Mouse (Mus musculus) intestine, embryonic 16.5 days (tissue): Measurements from ENCODE around the gene Actn2. TPM values are rescaled to one million over a fixed set of nuclear protein-coding genes. Genes with fewer than 3 reads are reported as not detected.

Experiments
- ATAC-seq: fragments of 200-750 bp; cut with Nextera tagmentation; 2 replicates; pipeline ENCODE4 v1.8.0; 2017; ENCODE audit warnings: moderate TSS enrichment, moderate library complexity
- H3K27ac ChIP-seq: fragments of 300-500 bp; sonication (generic); 2 replicates; pipeline ENCODE4 v1.5.1; 2014; ENCODE audit warnings: mild to moderate bottlenecking, low read length
- H3K27me3 ChIP-seq: fragments of 300-500 bp; sonication (generic); replicated peaks from 2 replicates; pipeline ENCODE4 v1.6.1; 2014; ENCODE audit warnings: low read length, control low read depth, mixed read lengths; ENCODE audit not compliant: control insufficient read depth, insufficient read depth
- H3K36me3 ChIP-seq: fragments of 300-500 bp; sonication (generic); 2 replicates; pipeline ENCODE4 v1.6.1; 2014; ENCODE audit warnings: low read length, control low read depth; ENCODE audit not compliant: control insufficient read depth, insufficient read depth
- H3K4me1 ChIP-seq: fragments of 300-500 bp; sonication (generic); 2 replicates; pipeline ENCODE4 v1.6.1; 2014; ENCODE audit warnings: low read length, control low read depth, mixed read lengths; ENCODE audit not compliant: control insufficient read depth, insufficient read depth
- H3K4me2 ChIP-seq: fragments of 300-500 bp; sonication (generic); 2 replicates; pipeline ENCODE4 v1.6.1; 2014; ENCODE audit warnings: low read depth, low read length, control low read depth
- H3K4me3 ChIP-seq: fragments of 300-500 bp; sonication (generic); 2 replicates; pipeline ENCODE4 v1.5.1; 2014; ENCODE audit warnings: mild to moderate bottlenecking, low read length
- H3K9ac ChIP-seq: fragments of 300-500 bp; sonication (generic); 2 replicates; pipeline ENCODE4 v1.6.1; 2014; ENCODE audit warnings: low read depth, low read length
- H3K9me3 ChIP-seq: fragments of 300-500 bp; sonication (generic); 2 replicates; pipeline ENCODE4 v1.6.1; 2016; ENCODE audit warnings: low read length, control low read depth; ENCODE audit not compliant: control insufficient read depth
- WGBS: fragments of 180-500 bp; shearing (Covaris S2); extraction: QIAGEN DNeasy Blood & Tissue Kit; methylation state at CpG from one replicate; pipeline ENCODE4 v1.1.7; 2014; 5-methylcytosine and 5-hydroxymethylcytosine counted together
- polyA plus RNA-seq: library from polyadenylated mRNA; unstranded; fragments of >200 nt; fragmentation: Nextera tagmentation; extraction: Ambion mirVana; gene quantifications from 2 replicates; pipeline ENCODE4 v1.2.1, GENCODE M21; 2015

The Actn2 gene
- polyA plus RNA-seq, 1 experiment from 2014 or later = 2.0 TPM

GRCm38 (mm10) chr13:12356184-12356583 lies 15.6 kb upstream of the Actn2 start:
- no peak overlapping the region for H3K9ac ChIP-seq
- H3K4me3 ChIP-seq = no peak overlapping the region
- WGBS = 68% methylated on average over 4 of the region's 4 CpGs
- no peak for ATAC-seq
- no peak overlapping the region for H3K27ac ChIP-seq
- no peaks in the 10 kb centered on the region for H3K27me3 ChIP-seq
- no peaks in the 10 kb centered on the region for H3K4me1 ChIP-seq
- no peaks in the 10 kb centered on the region for H3K36me3 ChIP-seq
- no peak overlapping the region for H3K4me2 ChIP-seq
- no peaks in the 10 kb centered on the region for H3K9me3 ChIP-seq

DNA sequence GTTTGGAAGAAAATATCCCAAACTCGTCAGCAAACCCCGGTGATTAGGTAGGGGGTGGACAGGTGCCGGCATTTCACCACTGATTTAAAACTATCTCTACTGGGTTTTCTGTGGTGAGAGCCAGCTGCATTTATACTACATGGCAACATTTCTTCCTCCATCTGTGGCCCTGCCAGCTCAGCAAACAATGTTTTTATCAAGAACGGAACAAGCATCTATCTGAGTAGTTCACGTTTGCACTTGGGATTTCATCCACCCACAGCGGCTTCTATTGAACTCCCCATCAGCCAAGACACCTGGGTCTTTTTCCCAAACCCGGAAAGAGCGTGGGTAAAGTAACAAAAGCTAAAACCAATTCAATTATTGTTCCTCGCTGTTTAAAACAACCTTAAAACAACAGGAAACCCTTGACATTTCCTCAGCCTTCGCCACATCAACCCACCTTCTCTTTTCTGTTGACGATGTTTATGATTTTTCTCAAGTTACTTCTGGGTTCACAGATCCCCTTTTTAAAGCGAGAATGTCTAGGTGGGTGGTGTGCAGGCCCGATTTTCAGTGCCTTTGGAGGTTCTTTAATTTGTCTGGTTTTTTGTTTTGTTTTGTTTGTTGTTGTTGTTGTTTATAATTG lies 8.8 kb upstream of the Actn2 start:
- no peak for ATAC-seq
- Histone ChIP-seq H3K9me3 (no peaks in the 10 kb centered on the region), H3K9ac (no peak overlapping the region), H3K4me3 (no peak overlapping the region), H3K27me3 (no peaks in the 10 kb centered on the region), H3K4me1 (no peaks in the 10 kb centered on the region), H3K27ac (no peak overlapping the region), H3K36me3 (no peaks in the 10 kb centered on the region), H3K4me2 (no peak overlapping the region)
- WGBS = 72% methylated on average over 13 of the region's 13 CpGs

DNA sequence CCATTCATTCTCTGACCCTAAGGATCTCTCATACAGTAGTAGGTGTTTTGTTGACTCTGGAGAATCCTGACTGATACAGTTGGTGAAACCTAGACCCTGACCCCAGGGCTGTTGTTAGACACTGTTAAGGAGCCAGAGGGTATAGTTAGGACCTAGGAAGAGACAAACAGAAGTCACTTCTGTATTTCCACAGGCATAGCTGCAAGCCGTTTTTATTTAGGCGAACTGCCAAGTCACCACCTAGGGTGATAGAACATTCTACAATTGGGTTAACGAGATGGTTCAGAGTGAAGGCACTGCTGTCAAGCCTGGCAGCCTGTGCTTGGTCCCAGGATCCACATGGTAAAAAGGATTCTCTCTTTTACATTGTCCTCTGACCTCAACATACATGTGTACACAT lies 6.3 kb upstream of the Actn2 start:
- Histone ChIP-seq H3K36me3 (no peaks in the 10 kb centered on the region), H3K9me3 (no peaks in the 10 kb centered on the region), H3K4me3 (no peak overlapping the region), H3K9ac (no peak overlapping the region), H3K27ac (no peak overlapping the region), H3K27me3 (no peaks in the 10 kb centered on the region), H3K4me2 (no peak overlapping the region), H3K4me1 (no peaks in the 10 kb centered on the region)
- no peak for ATAC-seq
- 84% methylated on average over 3 of the region's 3 CpGs for WGBS

DNA sequence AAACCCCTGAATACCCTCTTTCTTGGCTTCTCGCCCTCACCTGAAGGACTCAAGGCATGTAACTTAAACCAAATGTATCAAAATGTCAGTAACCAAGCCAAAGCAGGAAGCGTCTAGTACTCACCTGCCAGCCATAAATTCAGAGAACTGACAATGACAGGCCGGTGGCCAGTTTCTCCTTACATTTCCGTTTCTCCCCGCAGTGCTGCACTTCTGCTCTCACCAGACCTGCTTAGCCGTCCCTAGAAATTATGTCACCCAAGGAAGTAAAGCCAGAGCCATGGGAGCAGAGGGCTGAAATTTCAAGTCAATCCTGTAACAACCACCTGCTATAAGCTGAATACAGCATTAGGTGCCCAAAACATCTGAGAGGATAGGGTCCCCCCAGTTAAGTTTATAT lies 887 bp upstream of the Actn2 start:
- ATAC-seq = no peak
- no peak overlapping the region for H3K4me3 ChIP-seq
- WGBS = 27% methylated on average over 6 of the region's 6 CpGs
- no peak overlapping the region for H3K4me2 ChIP-seq
- no peak overlapping the region for H3K27ac ChIP-seq
- no peaks in the 10 kb centered on the region for H3K9me3 ChIP-seq
- peaks cover 6% of the 10 kb centered on the region; the same call in 1 of the 2 replicates for H3K4me1 ChIP-seq
- no peaks in the 10 kb centered on the region for H3K36me3 ChIP-seq
- H3K27me3 ChIP-seq = no peaks in the 10 kb centered on the region
- H3K9ac ChIP-seq = no peak overlapping the region

GRCm38 (mm10) chr13:12339446-12339845 lies 1.1 kb downstream of the Actn2 start:
- Histone ChIP-seq H3K4me3 (no peak overlapping the region), H3K9ac (no peak overlapping the region), H3K4me1 (peaks cover 6% of the 10 kb centered on the region; the same call in 1 of the 2 replicates), H3K27ac (no peak overlapping the region), H3K36me3 (no peaks in the 10 kb centered on the region), H3K27me3 (no peaks in the 10 kb centered on the region), H3K9me3 (no peaks in the 10 kb centered on the region), H3K4me2 (no peak overlapping the region)
- no peak for ATAC-seq

- Histone ChIP-seq H3K27me3 (no peaks in the 10 kb centered on the region), H3K9ac (no peak overlapping the region), H3K36me3 (no peaks in the 10 kb centered on the region), H3K4me1 (peaks cover 6% of the 10 kb centered on the region; the same call in 1 of the 2 replicates), H3K4me3 (no peak overlapping the region), H3K27ac (no peak overlapping the region), H3K4me2 (no peak overlapping the region), H3K9me3 (no peaks in the 10 kb centered on the region)
- ATAC-seq = no peak
- WGBS = 85% methylated on average over 7 of the region's 7 CpGs
Measured at GRCm38 (mm10) chr13:12337752-12338151, 2.8 kb downstream of the Actn2 start.

GRCm38 (mm10) chr13:12334016-12334415 lies 6.5 kb downstream of the Actn2 start:
- H3K9me3 ChIP-seq = no peaks in the 10 kb centered on the region
- no peaks in the 10 kb centered on the region for H3K27me3 ChIP-seq
- no peak overlapping the region for H3K4me2 ChIP-seq
- WGBS = 63% methylated on average over 12 of the region's 12 CpGs
- no peaks in the 10 kb centered on the region for H3K36me3 ChIP-seq
- H3K4me1 ChIP-seq = no peaks in the 10 kb centered on the region
- no peak overlapping the region for H3K9ac ChIP-seq
- ATAC-seq = no peak
- H3K27ac ChIP-seq = no peak overlapping the region
- no peak overlapping the region for H3K4me3 ChIP-seq

GRCm38 (mm10) chr13:12331528-12331927 lies 9.0 kb downstream of the Actn2 start:
- H3K4me2 ChIP-seq = no peak overlapping the region
- ATAC-seq = no peak
- H3K4me3 ChIP-seq = no peak overlapping the region
- no peaks in the 10 kb centered on the region for H3K9me3 ChIP-seq
- no peaks in the 10 kb centered on the region for H3K36me3 ChIP-seq
- WGBS = 99% methylated on average over 5 of the region's 5 CpGs
- no peak overlapping the region for H3K9ac ChIP-seq
- no peaks in the 10 kb centered on the region for H3K27me3 ChIP-seq
- no peaks in the 10 kb centered on the region for H3K4me1 ChIP-seq
- H3K27ac ChIP-seq = no peak overlapping the region

- ATAC-seq = no peak
- Histone ChIP-seq H3K9me3 (no peaks in the 10 kb centered on the region), H3K4me3 (no peak overlapping the region), H3K27ac (no peak overlapping the region), H3K9ac (no peak overlapping the region), H3K27me3 (no peaks in the 10 kb centered on the region), H3K4me2 (no peak overlapping the region), H3K4me1 (no peaks in the 10 kb centered on the region), H3K36me3 (no peaks in the 10 kb centered on the region)
- 75% methylated on average over 4 of the region's 4 CpGs for WGBS
Measured at GRCm38 (mm10) chr13:12328392-12328791, 12.2 kb downstream of the Actn2 start.

DNA sequence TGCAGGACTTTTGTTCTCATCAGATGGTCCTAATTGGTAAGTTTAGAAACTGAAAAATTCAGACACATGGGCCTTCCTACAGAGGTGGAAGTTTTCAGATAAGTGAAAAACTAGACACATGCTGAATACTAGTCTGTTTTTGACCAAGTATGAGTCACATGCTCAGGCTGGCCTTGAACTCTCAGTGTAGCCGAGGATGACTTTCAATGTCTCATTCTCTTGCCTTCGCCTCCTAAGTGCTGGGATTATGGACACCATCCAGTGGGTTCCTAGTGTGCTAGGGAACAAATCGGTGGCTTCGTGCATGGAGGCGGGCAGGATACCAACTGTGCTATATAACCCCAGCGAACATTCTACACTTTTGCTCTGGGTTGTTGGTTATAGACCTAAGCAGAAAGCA lies 13.0 kb downstream of the Actn2 start:
- no peak overlapping the region for H3K4me3 ChIP-seq
- H3K9ac ChIP-seq = no peak overlapping the region
- H3K27ac ChIP-seq = no peak overlapping the region
- ATAC-seq = no peak
- H3K36me3 ChIP-seq = no peaks in the 10 kb centered on the region
- no peaks in the 10 kb centered on the region for H3K27me3 ChIP-seq
- WGBS = 97% methylated on average over 6 of the region's 6 CpGs
- H3K4me2 ChIP-seq = no peak overlapping the region
- H3K4me1 ChIP-seq = no peaks in the 10 kb centered on the region
- no peaks in the 10 kb centered on the region for H3K9me3 ChIP-seq
